Mouse (Mus musculus) hindbrain, embryonic 12.5 days (tissue): ENCODE data around the gene Kazald1. TPM values are rescaled to one million over a fixed set of nuclear protein-coding genes. Genes with fewer than 3 reads are reported as not detected.

ENCODE experiments used
- ATAC-seq: fragments of 200-750 bp; cut with Nextera tagmentation; 2 replicates; pipeline ENCODE4 v1.8.0; 2017; ENCODE audit warnings: moderate TSS enrichment; ENCODE audit not compliant: low FRiP score
- H3K27ac ChIP-seq: fragments of 300-500 bp; sonication (generic); 2 replicates; pipeline ENCODE4 v1.5.1; 2016; ENCODE audit warnings: mild to moderate bottlenecking
- H3K27me3 ChIP-seq: fragments of 300-500 bp; sonication (generic); 2 replicates; pipeline ENCODE4 v1.6.1; 2016; ENCODE audit warnings: mild to moderate bottlenecking
- H3K36me3 ChIP-seq: fragments of 300-500 bp; sonication (generic); 2 replicates; pipeline ENCODE4 v1.6.1; 2016; ENCODE audit warnings: mild to moderate bottlenecking
- H3K4me1 ChIP-seq: fragments of 300-500 bp; sonication (generic); 2 replicates; pipeline ENCODE4 v1.6.1; 2016
- H3K4me2 ChIP-seq: fragments of 300-500 bp; sonication (generic); replicated peaks from 2 replicates; pipeline ENCODE4 v1.6.1; 2016; ENCODE audit warnings: mild to moderate bottlenecking
- H3K4me3 ChIP-seq: fragments of 300-500 bp; sonication (generic); 2 replicates; pipeline ENCODE4 v1.5.1; 2016; ENCODE audit warnings: mild to moderate bottlenecking
- H3K9ac ChIP-seq: fragments of 300-500 bp; sonication (generic); 2 replicates; pipeline ENCODE4 v1.6.1; 2016; ENCODE audit warnings: mild to moderate bottlenecking, moderate library complexity
- H3K9me3 ChIP-seq: fragments of 300-500 bp; sonication (generic); replicated peaks from 2 replicates; pipeline ENCODE4 v1.6.1; 2016; ENCODE audit warnings: mild to moderate bottlenecking
- WGBS: fragments of 180-500 bp; shearing (Covaris S2); methylation state at CpG from one replicate; pipeline ENCODE4 v1.1.7; 2016; 5-methylcytosine and 5-hydroxymethylcytosine counted together
- polyA plus RNA-seq: library from polyadenylated mRNA; unstranded; fragments of >200 nt; fragmentation: Nextera tagmentation; extraction: Ambion mirVana; gene quantifications from 2 replicates; pipeline ENCODE4 v1.2.1, GENCODE M21; 2016

Kazald1 gene
- 9.4 and 14.1 TPM in 2 replicates for polyA plus RNA-seq

- ATAC-seq, result peak; percentile 82
- H3K4me3 ChIP-seq, result peak within 1 kb of the TSS; percentile 56
- H3K4me1 ChIP-seq, result peaks cover 23% of the 10 kb centered on the region
- WGBS, result under 1% methylated on average over 45 of the region's 45 CpGs
- peaks cover 75% of the 10 kb centered on the region for H3K27me3 ChIP-seq
- H3K9me3 ChIP-seq, result no peaks in the 10 kb centered on the region
- H3K27ac ChIP-seq, result peak within 1 kb of the TSS; percentile 84
- H3K4me2 ChIP-seq, result peak within 1 kb of the TSS; percentile 90
- H3K9ac ChIP-seq, result peak within 1 kb of the TSS; percentile 75
- no peaks in the 10 kb centered on the region for H3K36me3 ChIP-seq
Measured at GRCm38 (mm10) chr19:45074580-45075322, at the start of gene Kazald1. Gene Kazald1, plus strand, starts transcription at chr19:45075241.

GRCm38 (mm10) chr19:45025937-45026568 is 49.0 kb upstream of the Kazald1 start:
- Histone ChIP-seq H3K36me3 (peaks cover 56% of the 10 kb centered on the region), H3K27me3 (no peaks in the 10 kb centered on the region), H3K9ac (no peak overlapping the region), H3K4me3 (no peak overlapping the region), H3K4me1 (peaks cover 23% of the 10 kb centered on the region), H3K27ac (no peak overlapping the region), H3K4me2 (no peak overlapping the region), H3K9me3 (no peaks in the 10 kb centered on the region)
- no peak for ATAC-seq
- WGBS, result 92% methylated on average over 37 of the region's 37 CpGs

- H3K9me3 ChIP-seq, result no peaks in the 10 kb centered on the region
- no peak overlapping the region for H3K4me3 ChIP-seq
- peaks cover 21% of the 10 kb centered on the region for H3K4me1 ChIP-seq
- peaks cover 49% of the 10 kb centered on the region for H3K36me3 ChIP-seq
- WGBS, result 86% methylated on average over 6 of the region's 6 CpGs
- H3K27ac ChIP-seq, result 0 out of 2 replicates have a peak overlapping the region, but pooled peaks have one; percentile 19
- no peak overlapping the region for H3K4me2 ChIP-seq
- H3K27me3 ChIP-seq, result no peaks in the 10 kb centered on the region
- ATAC-seq, result no peak
- no peak overlapping the region for H3K9ac ChIP-seq
Measured at GRCm38 (mm10) chr19:45026958-45027670, 47.9 kb upstream of the Kazald1 start.

DNA sequence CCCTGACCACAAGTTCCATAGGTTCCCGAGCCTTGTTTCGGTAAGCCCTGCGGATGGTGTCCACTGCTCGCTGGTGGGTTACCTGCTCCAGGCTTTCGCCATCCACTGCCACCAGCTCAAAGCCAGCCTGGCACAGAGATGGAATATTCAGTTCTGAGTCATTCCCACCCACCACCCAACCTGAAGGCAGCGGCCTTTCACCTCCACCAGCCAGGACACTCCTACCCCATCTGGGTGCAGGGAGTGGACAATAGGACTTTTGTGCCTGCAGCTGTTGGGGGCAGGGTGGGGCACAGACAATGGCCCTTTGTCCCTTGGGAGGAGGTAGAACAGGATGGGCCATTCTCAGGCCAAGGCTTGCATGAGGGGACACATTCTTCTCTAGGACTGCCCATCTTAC is 47.2 kb upstream of the Kazald1 start:
- Histone ChIP-seq H3K4me3 (no peak overlapping the region), H3K27me3 (no peaks in the 10 kb centered on the region), H3K4me2 (no peak overlapping the region), H3K27ac (no peak overlapping the region), H3K9me3 (no peaks in the 10 kb centered on the region), H3K9ac (no peak overlapping the region), H3K4me1 (peaks cover 27% of the 10 kb centered on the region), H3K36me3 (peaks cover 47% of the 10 kb centered on the region)
- ATAC-seq, result no peak
- 82% methylated on average over 6 of the region's 6 CpGs for WGBS

DNA sequence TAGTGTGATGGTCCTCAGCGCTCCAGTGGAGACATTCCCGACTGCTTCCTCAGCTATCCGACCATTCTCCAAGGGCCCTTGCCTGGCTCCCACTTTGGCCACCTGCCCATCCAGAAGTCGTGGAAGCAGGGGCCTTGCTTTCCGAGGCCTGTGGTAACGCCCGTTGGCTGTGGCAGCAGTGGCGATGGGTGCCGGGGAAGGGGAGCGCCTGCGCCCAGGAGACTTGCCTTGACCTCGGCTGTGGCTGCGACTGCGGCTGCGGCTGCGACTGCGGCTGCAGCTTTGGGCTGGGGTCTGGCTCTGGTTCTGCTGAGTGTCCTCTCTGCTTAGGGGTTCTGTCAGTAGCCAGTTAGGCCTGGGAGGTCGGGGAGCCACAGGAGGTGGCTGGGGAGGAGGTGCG is 46.3 kb upstream of the Kazald1 start:
- Histone ChIP-seq H3K9ac (no peak overlapping the region; the same call in 1 of the 2 replicates), H3K4me2 (no peak overlapping the region), H3K27me3 (no peaks in the 10 kb centered on the region), H3K4me1 (peaks cover 28% of the 10 kb centered on the region), H3K4me3 (no peak overlapping the region), H3K36me3 (peaks cover 40% of the 10 kb centered on the region), H3K9me3 (no peaks in the 10 kb centered on the region), H3K27ac (peak overlapping the region; percentile 4; the same call in 1 of the 2 replicates)
- 60% methylated on average over 19 of the region's 19 CpGs for WGBS
- ATAC-seq, result no peak

DNA sequence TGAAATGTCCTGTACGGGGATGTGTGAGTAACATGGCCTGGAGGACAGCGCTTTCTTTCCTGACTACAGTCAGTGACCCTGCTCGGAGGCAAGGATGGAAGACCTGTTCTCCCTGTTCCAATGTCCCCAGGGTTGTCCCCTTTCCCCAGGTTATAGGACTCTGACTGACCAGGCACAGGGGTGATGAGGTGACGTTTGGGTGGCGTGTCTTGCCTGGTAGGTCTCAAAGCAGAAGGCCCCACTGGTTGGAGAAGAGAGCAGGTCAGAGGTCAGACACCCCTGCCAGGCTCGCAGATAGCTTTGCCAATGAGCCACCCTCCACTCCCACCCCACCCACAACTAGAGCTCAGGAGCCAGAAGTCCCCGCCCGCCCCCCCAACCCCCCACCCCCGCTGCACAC is 45.5 kb upstream of the Kazald1 start:
- Histone ChIP-seq H3K27ac (no peak overlapping the region), H3K4me2 (no peak overlapping the region), H3K36me3 (peaks cover 33% of the 10 kb centered on the region), H3K9ac (no peak overlapping the region), H3K4me1 (peaks cover 27% of the 10 kb centered on the region), H3K4me3 (no peak overlapping the region), H3K27me3 (no peaks in the 10 kb centered on the region), H3K9me3 (no peaks in the 10 kb centered on the region)
- WGBS, result 54% methylated on average over 9 of the region's 9 CpGs
- ATAC-seq, result no peak

DNA sequence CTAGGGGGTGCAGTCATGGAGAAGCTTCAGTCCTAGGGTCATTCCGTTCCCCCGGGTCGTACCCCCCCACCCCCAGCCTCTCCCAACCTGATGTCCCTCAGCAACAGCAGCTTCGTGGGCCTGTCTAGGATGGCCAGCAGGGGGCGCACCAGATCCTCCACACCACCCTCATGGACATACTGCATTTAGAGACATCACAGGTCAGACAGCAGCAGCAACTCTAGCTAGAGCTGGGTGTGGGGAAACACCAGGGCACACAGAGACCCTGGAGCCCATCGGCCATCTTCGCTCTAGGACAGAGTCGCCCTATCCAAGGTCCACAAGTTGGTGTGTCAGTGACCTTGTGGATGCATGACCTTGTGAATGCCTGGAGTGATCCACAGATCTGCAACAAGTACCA is 44.9 kb upstream of the Kazald1 start:
- Histone ChIP-seq H3K4me2 (no peak overlapping the region), H3K4me1 (peaks cover 27% of the 10 kb centered on the region), H3K4me3 (no peak overlapping the region), H3K36me3 (peaks cover 28% of the 10 kb centered on the region), H3K9ac (no peak overlapping the region), H3K9me3 (no peaks in the 10 kb centered on the region), H3K27me3 (no peaks in the 10 kb centered on the region), H3K27ac (no peak overlapping the region)
- ATAC-seq, result no peak
- WGBS, result 49% methylated on average over 8 of the region's 8 CpGs

GRCm38 (mm10) chr19:45030746-45031693 is 44.0 kb upstream of the Kazald1 start:
- ATAC-seq, result peak; percentile 21; the same call in 1 of the 2 replicates
- Histone ChIP-seq H3K9me3 (no peaks in the 10 kb centered on the region), H3K4me3 (no peak overlapping the region)

GRCm38 (mm10) chr19:45031780-45032179 is 43.3 kb upstream of the Kazald1 start:
- 19% methylated on average over 4 of the region's 4 CpGs for WGBS

More at GRCm38 (mm10) chr19:45030746-45031693, 44.0 kb upstream of the Kazald1 start:
- H3K4me2 ChIP-seq, result peak overlapping the region; percentile 19
- peaks cover 19% of the 10 kb centered on the region for H3K36me3 ChIP-seq
- H3K9ac ChIP-seq, result no peak overlapping the region
- H3K27me3 ChIP-seq, result peaks cover under 1% of the 10 kb centered on the region; the same call in 1 of the 2 replicates
- peaks cover 27% of the 10 kb centered on the region for H3K4me1 ChIP-seq
- WGBS, result 42% methylated on average over 20 of the region's 20 CpGs
- no peak overlapping the region for H3K27ac ChIP-seq

GRCm38 (mm10) chr19:45032570-45033332 is 42.3 kb upstream of the Kazald1 start:
- Histone ChIP-seq H3K9me3 (no peaks in the 10 kb centered on the region), H3K36me3 (0 out of 2 replicates have a peak, but pooled peaks cover 4% of the 10 kb centered on the region), H3K4me1 (peaks cover 21% of the 10 kb centered on the region), H3K27ac (no peak overlapping the region), H3K27me3 (peaks cover 10% of the 10 kb centered on the region; the same call in 1 of the 2 replicates), H3K4me2 (no peak overlapping the region), H3K9ac (no peak overlapping the region), H3K4me3 (no peak overlapping the region)
- no peak for ATAC-seq
- 49% methylated on average over 17 of the region's 17 CpGs for WGBS

More at GRCm38 (mm10) chr19:45031780-45032179, 43.3 kb upstream of the Kazald1 start:
- H3K4me2 ChIP-seq, result no peak overlapping the region
- peaks cover 27% of the 10 kb centered on the region for H3K4me1 ChIP-seq
- no peak overlapping the region for H3K9ac ChIP-seq
- no peaks in the 10 kb centered on the region for H3K9me3 ChIP-seq
- H3K27ac ChIP-seq, result no peak overlapping the region
- H3K36me3 ChIP-seq, result peaks cover 12% of the 10 kb centered on the region
- peak; percentile 29; the same call in 1 of the 2 replicates for ATAC-seq
- no peak overlapping the region for H3K4me3 ChIP-seq
- H3K27me3 ChIP-seq, result peaks cover 7% of the 10 kb centered on the region; the same call in 1 of the 2 replicates

DNA sequence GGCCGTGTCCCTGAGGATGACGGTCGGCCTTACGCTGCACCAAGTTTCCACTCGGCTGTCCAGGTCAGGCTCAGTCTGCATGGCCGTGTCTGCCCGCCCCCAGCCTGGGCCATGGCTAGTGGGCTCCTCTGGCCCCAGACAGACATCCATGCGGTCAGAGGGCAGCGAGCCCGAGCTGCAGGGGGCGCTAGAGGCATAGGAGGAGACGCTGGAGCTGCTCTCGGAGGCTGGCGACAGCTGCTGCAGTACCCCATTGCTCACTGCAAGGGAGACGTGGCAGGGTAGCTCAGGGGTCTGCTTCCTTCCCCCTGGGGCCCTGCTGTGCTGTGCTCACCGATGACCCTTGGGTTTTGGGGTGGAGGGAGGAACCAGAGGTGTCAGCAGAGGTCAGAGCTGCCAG is 38.2 kb upstream of the Kazald1 start:
- peaks cover 31% of the 10 kb centered on the region for H3K27me3 ChIP-seq

More for the DNA sequence above, 38.2 kb upstream of the Kazald1 start:
- no peaks in the 10 kb centered on the region for H3K36me3 ChIP-seq
- peaks cover 11% of the 10 kb centered on the region for H3K4me1 ChIP-seq
- no peak overlapping the region for H3K4me3 ChIP-seq
- no peak overlapping the region for H3K9ac ChIP-seq
- WGBS, result 32% methylated on average over 14 of the region's 16 CpGs
- no peak overlapping the region for H3K4me2 ChIP-seq
- H3K27ac ChIP-seq, result no peak overlapping the region
- ATAC-seq, result no peak
- no peaks in the 10 kb centered on the region for H3K9me3 ChIP-seq
